Mouse (Mus musculus) left cerebral cortex, adult 2 months (tissue): ENCODE results near the gene Taok1. TPM values are rescaled to one million over a fixed set of nuclear protein-coding genes. Genes with fewer than 3 reads are reported as not detected.
A peak's percentile ranks its signal among the peaks of the same experiment; 100 is the strongest.

Experiments used
- DNase-seq, 2 experiments: peaks; one replicate each; pipeline ENCODE4 v3.0.0; 2021 to 2022; ENCODE audit warnings: low spot score in 2 of 2, mixed read lengths in 1 of 2; ENCODE audit errors: extremely low spot score in 1 of 2
- H3K27ac ChIP-seq: fragments of 200-600 bp; 2 replicates; pipeline ENCODE4 v1.8.1; 2022
- H3K4me3 ChIP-seq: fragments of 200-600 bp; 2 replicates; pipeline ENCODE4 v1.8.1; 2022
- CTCF ChIP-seq: fragments of 200-600 bp; IDR thresholded peaks from 2 replicates; pipeline ENCODE4 v1.8.1; 2022; ENCODE audit warnings: antibody characterized with exemption, mild to moderate bottlenecking, moderate library complexity
- intact Hi-C: fragments of 180-260 bp; cut with DNase I; formaldehyde crosslinking; loops from one replicate; pipeline ENCODE4 v1.15.1; 2025
- total RNA-seq, 2 experiments: library from RNA; stranded (reverse); gene quantifications; 2 replicates each; pipeline ENCODE4 v1.2.3; 2021

Taok1 gene
- total RNA-seq, 2 experiments from 2014 or later: 105 TPM

GRCm38 (mm10) chr11:77489591-77490235, 117.9 kb downstream of the Taok1 start, which contains the start of gene Ankrd13b:
Ankrd13b (minus strand) TSS chr11:77489678.
- peak within 1 kb of the TSS; percentile 80 for H3K4me3 ChIP-seq
- TF ChIP-seq CTCF: no peak
- intact Hi-C loops: loop anchor here (2.0 to 10.0 kb wide), 3 partner anchors 118 to 495 kb away; partner anchors contain the start of genes Phf12 and Taok1
- peak; percentile 75 to 77 for DNase-seq
- peak within 1 kb of the TSS; percentile 98 for H3K27ac ChIP-seq

DNA sequence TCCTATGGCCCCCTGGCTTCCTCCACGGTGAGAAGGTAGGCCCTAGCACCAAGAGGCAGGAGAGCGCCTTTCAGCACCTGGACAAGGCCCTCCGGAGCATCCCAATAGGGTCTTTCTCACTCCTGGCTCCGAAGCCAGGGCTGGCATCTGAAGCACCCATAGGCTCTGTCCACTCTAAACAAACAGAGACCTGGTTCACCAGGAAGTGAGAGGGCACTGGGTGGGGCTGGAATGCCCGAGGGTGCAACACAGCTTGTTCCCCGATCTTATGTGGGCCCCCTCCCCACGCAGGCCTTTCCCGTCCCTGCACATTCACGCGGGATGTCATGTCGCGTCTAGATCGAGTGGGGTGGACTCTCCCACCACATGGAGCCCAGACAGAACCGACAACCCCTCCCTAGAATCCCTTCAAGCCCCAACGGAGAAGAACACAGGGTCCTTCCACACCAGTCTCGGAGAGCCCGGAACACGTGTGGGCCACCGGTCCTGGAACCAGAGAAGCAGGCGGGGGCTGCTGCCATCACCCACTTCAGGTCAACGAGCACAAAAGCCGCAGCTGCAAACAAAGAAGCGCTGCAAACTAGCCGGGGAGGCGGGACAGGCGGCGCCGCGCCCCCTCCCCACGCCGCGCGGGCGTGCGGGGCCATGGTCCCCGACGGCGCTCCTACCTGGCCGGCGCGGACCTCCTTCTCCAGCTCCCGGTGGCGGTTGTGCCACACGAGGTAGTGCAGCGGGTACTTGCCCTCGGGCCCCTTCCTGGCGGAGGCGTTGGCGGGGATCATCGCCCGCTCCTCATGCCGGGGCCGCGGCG, 118.6 kb downstream of the Taok1 start:
- DNase-seq: no peak
- TF ChIP-seq CTCF: no peak
- Histone ChIP-seq H3K4me3 (peak overlapping the region; percentile 80), H3K27ac (peak overlapping the region; percentile 92)
- intact Hi-C loops: no loop called here

DNA sequence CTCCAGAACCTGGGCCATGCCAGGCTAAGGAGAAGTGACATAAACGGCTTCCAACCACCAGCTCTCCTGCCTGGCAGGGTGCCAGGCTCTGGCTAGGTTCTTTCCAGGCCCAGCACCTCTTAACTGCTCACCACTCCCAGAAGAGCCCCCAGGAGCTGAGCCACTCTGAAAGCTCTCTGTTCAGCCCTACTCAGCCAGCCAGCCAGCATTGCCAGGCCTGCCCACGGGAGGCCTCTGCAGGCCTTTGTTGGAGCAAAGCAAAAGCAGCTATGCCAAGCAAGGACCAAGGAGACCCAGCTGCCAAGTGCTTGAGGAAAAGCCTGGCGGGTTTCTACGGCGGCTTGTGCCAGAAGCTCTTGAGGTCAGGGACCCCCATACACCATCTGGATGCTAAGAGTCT, 120.8 kb downstream of the Taok1 start:
- DNase-seq: no peak
- peak; percentile 31 for TF ChIP-seq CTCF
- Histone ChIP-seq H3K4me3 (peak overlapping the region; percentile 80), H3K27ac (peak overlapping the region; percentile 48)
- intact Hi-C loops: no loop called here

GRCm38 (mm10) chr11:77485229-77485628, 122.4 kb downstream of the Taok1 start:
- DNase-seq: no peak
- H3K4me3 ChIP-seq: peak overlapping the region; percentile 14; the same call in 1 of the 2 replicates
- TF ChIP-seq CTCF: no peak
- intact Hi-C loops: no loop called here
- no peak overlapping the region for H3K27ac ChIP-seq

GRCm38 (mm10) chr11:77483510-77484255, 123.9 kb downstream of the Taok1 start:
- no peak for TF ChIP-seq CTCF
- no peak overlapping the region for H3K27ac ChIP-seq
- H3K4me3 ChIP-seq: no peak overlapping the region
- no peak for DNase-seq
- intact Hi-C loops: no loop called here

- Histone ChIP-seq H3K4me3 (no peak overlapping the region), H3K27ac (no peak overlapping the region)
- no peak for TF ChIP-seq CTCF
- intact Hi-C loops: no loop called here
- no peak for DNase-seq
These were observed 124.6 kb downstream of the Taok1 start for GRCm38 (mm10) chr11:77483043-77483442.

Other genes starting within 250 kb of the Taok1 start
- 10 to 100 TPM; 48.9 to 57.9 TPM for gene Coro6, start 145.4 kb downstream of the Taok1 start, total RNA-seq
- 10 to 100 TPM; 89.7 to 91.7 TPM for gene Ankrd13b, start 118.1 kb downstream of the Taok1 start, total RNA-seq
- 100 to 1,000 TPM; 297 to 305 TPM for gene Git1, start 114.3 kb downstream of the Taok1 start, total RNA-seq
- gene Abhd15, start 92.7 kb downstream of the Taok1 start, total RNA-seq: 1 to 10 TPM; 1.4 to 1.7 TPM
- gene Trp53i13, start 91.8 kb downstream of the Taok1 start, total RNA-seq: 1 to 10 TPM; 3.6 to 5.0 TPM
- gene Gm10392, start 88.6 kb downstream of the Taok1 start, total RNA-seq: not detected
- 10 to 100 TPM; 68.5 to 73.5 TPM for gene Nufip2, start 78.3 kb upstream of the Taok1 start, total RNA-seq
- gene Cryba1, start 117.5 kb upstream of the Taok1 start, total RNA-seq: not detected
- gene Myo18a, start 155.4 kb upstream of the Taok1 start, total RNA-seq: 100 to 1,000 TPM; 164 to 169 TPM
- gene Gm10277, start 179.9 kb upstream of the Taok1 start, total RNA-seq: not detected